Mouse (Mus musculus): ENCODE results near the gene Ccl19. TPM values are rescaled to one million over a fixed set of nuclear protein-coding genes. Genes with fewer than 3 reads are reported as not detected.
"Not testable (repeated sequence)": the region's sequence is repeated elsewhere in the genome, so short reads cannot be mapped to it uniquely, and the experiment has no call there.

Gene Ccl19
- total RNA-seq (2017) = not detected in 2 replicates

DNA sequence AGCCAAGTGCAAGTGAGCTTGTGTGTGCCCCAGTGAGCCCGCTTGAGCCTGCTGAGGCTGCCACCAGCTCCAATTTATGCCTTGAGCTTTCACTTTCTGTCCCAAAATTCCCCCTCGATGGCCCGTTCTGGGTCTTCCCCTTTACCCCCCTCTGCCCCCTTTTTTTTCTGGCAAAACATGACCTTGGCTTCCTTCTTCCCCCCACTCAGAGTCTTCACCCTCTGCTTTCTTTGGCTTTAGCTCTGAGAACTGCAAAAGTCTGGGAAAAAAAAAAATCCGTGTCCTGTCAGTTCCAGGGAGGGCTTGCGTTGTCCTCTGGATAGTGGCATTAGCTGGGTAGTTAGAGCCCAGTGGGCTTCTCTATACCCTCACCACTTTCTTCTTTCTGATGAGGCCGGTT, at the start of gene Ccl19:
Gene Ccl19, minus strand, starts transcription at position 101 of the 400 bp plus-strand sequence.
- not testable (repeated sequence) for ATAC-seq (ENCODE audit: extremely low read depth, insufficient number of reproducible peaks, low FRiP score, poor library complexity, severe bottlenecking)

GRCm38 (mm10) chr4:42773893-42774292, 17.5 kb upstream of the Ccl19 start, which contains the start of gene Ccl21a:
Gene Ccl21a (minus strand): TSS chr4:42773993.
- not testable (repeated sequence) for ATAC-seq (ENCODE audit: extremely low read depth, insufficient number of reproducible peaks, low FRiP score, poor library complexity, severe bottlenecking)

- ATAC-seq (ENCODE audit: extremely low read depth, insufficient number of reproducible peaks, low FRiP score, poor library complexity, severe bottlenecking) = not testable (repeated sequence)
These were observed 21.1 kb downstream of the Ccl19 start, which contains the start of gene 4930578G10Rik for GRCm38 (mm10) chr4:42735245-42735644. Gene 4930578G10Rik (plus strand): TSS chr4:42735545.

Other genes starting within 250 kb of the Ccl19 start
- not detected in 2 replicates for gene Fam205a2, start 228.4 kb downstream of the Ccl19 start, total RNA-seq (2017)
- gene Gm10591, start 144.4 kb downstream of the Ccl19 start, total RNA-seq (2017) = not detected in 2 replicates
- gene Gm2564, start 126.9 kb downstream of the Ccl19 start, total RNA-seq (2017) = not detected in 2 replicates
- gene Ccl27b, start 101.3 kb downstream of the Ccl19 start, total RNA-seq (2017) = not detected in 2 replicates
- gene Il11ra2, start 94.7 kb downstream of the Ccl19 start, total RNA-seq (2017) = not detected in 2 replicates
- not detected in 2 replicates for gene 4930578G10Rik, start 21.0 kb downstream of the Ccl19 start, total RNA-seq (2017)
- not detected in 2 replicates for gene Ccl21a, start 17.4 kb upstream of the Ccl19 start, total RNA-seq (2017)
- gene Fam205a1, start 97.3 kb upstream of the Ccl19 start, total RNA-seq (2017) = not detected in 2 replicates
- gene Gm12394, start 100.2 kb upstream of the Ccl19 start, total RNA-seq (2017) = not detected in 2 replicates
- gene Fam205c, start 117.7 kb upstream of the Ccl19 start, total RNA-seq (2017) = not detected in 2 replicates
- not detected in 2 replicates for gene Phf24, start 160.1 kb upstream of the Ccl19 start, total RNA-seq (2017)
- gene Dnajb5, start 193.2 kb upstream of the Ccl19 start, total RNA-seq (2017) = 8.5 and 8.8 TPM in 2 replicates
- gene 1700022I11Rik, start 213.0 kb upstream of the Ccl19 start, total RNA-seq (2017) = 0.93 TPM in 1 of 2 replicates, not detected in the other
- 115 and 128 TPM in 2 replicates for gene Vcp, start 243.9 kb upstream of the Ccl19 start, total RNA-seq (2017)

Data from neutrophil, adult 5-6 weeks (primary cell).